Mouse (Mus musculus) brain, embryonic 14.5 days (tissue): Measurements from ENCODE around the gene Ctsd. TPM values are rescaled to one million over a fixed set of nuclear protein-coding genes. Genes with fewer than 3 reads are reported as not detected.
A peak's percentile ranks its signal among the peaks of the same experiment; 100 is the strongest.
"Not testable (repeated sequence)": the region's sequence is repeated elsewhere in the genome, so short reads cannot be mapped to it uniquely, and the experiment has no call there.

Experiments
- DNase-seq: peaks from one replicate; pipeline ENCODE4 v3.0.0-alpha.2; 2011; ENCODE audit warnings: low read depth
- CTCF ChIP-seq: fragments of 200-500 bp; IDR thresholded peaks from 2 replicates; pipeline ENCODE4 v1.5.1; 2012; ENCODE audit warnings: inconsistent platforms, mild to moderate bottlenecking, moderate library complexity, borderline replicate concordance; ENCODE audit not compliant: insufficient read depth, insufficient read length; ENCODE audit errors: extremely low read depth
- POLR2A ChIP-seq: fragments of 200-500 bp; IDR thresholded peaks from 2 replicates; pipeline ENCODE4 v1.6.1; 2012; ENCODE audit warnings: mild to moderate bottlenecking, inconsistent platforms, borderline replicate concordance; ENCODE audit not compliant: poor library complexity, insufficient read depth, insufficient read length, severe bottlenecking; ENCODE audit errors: extremely low read depth
- polyA plus RNA-seq: library from polyadenylated mRNA; depleted of rRNA; stranded (reverse); fragments of >200 nt; gene quantifications from 2 replicates; pipeline ENCODE4 v1.2.3, GENCODE M21; 2012; rRNA removed

Ctsd gene
- polyA plus RNA-seq, 1 experiment: 216 TPM

GRCm38 (mm10) chr7:142341564-142342246, 46.1 kb downstream of the Ctsd start:
- no peak for DNase-seq
- TF ChIP-seq CTCF: no peak
- TF ChIP-seq POLR2A: no peak

GRCm38 (mm10) chr7:142340269-142340970, 47.4 kb downstream of the Ctsd start:
- TF ChIP-seq POLR2A (no peak), CTCF (no peak)
- no peak for DNase-seq

- peak; percentile 53 for DNase-seq
- TF ChIP-seq CTCF: no peak
- TF ChIP-seq POLR2A: no peak
Observed at GRCm38 (mm10) chr7:142335151-142335550, 52.7 kb downstream of the Ctsd start.

GRCm38 (mm10) chr7:142334246-142334645, 53.6 kb downstream of the Ctsd start:
- peak; percentile 95 for DNase-seq
- TF ChIP-seq CTCF (peak; percentile 95), POLR2A (no peak)

GRCm38 (mm10) chr7:142332741-142333140, 55.1 kb downstream of the Ctsd start:
- not testable (repeated sequence) for DNase-seq

- DNase-seq: no peak
- TF ChIP-seq POLR2A (no peak), CTCF (no peak)
Observed at GRCm38 (mm10) chr7:142331281-142331680, 56.6 kb downstream of the Ctsd start.

- no peak for TF ChIP-seq POLR2A
- TF ChIP-seq CTCF: no peak
- no peak for DNase-seq
Observed at GRCm38 (mm10) chr7:142330271-142330724, 57.5 kb downstream of the Ctsd start.

- no peak for TF ChIP-seq POLR2A
- no peak for TF ChIP-seq CTCF
- DNase-seq: no peak
Observed at GRCm38 (mm10) chr7:142328507-142328906, 59.3 kb downstream of the Ctsd start.

- DNase-seq: no peak
- TF ChIP-seq CTCF (no peak), POLR2A (no peak)
Observed at GRCm38 (mm10) chr7:142326714-142327445, 61.0 kb downstream of the Ctsd start.

Other genes starting within 250 kb of the Ctsd start
- 0.06 TPM in 1 of 2 replicates, not detected in the other for gene Gm45337, start 243.4 kb downstream of the Ctsd start, polyA plus RNA-seq
- gene Gm29735, start 230.9 kb downstream of the Ctsd start, polyA plus RNA-seq: not detected in 2 replicates
- gene Gm4553, start 222.3 kb downstream of the Ctsd start, polyA plus RNA-seq: not detected in 2 replicates
- not detected in 2 replicates for gene Krtap5-2, start 212.0 kb downstream of the Ctsd start, polyA plus RNA-seq
- not detected in 2 replicates for gene Gm10153, start 197.6 kb downstream of the Ctsd start, polyA plus RNA-seq
- gene Krtap5-3, start 186.7 kb downstream of the Ctsd start, polyA plus RNA-seq: not detected in 2 replicates
- gene Gm7579, start 176.2 kb downstream of the Ctsd start, polyA plus RNA-seq: not detected in 2 replicates
- not detected in 2 replicates for gene Krtap5-5, start 158.1 kb downstream of the Ctsd start, polyA plus RNA-seq
- not detected in 2 replicates for gene Gm40460, start 147.0 kb downstream of the Ctsd start, polyA plus RNA-seq
- gene Gm2431, start 129.7 kb downstream of the Ctsd start, polyA plus RNA-seq: not detected in 2 replicates
- not detected in 2 replicates for gene Gm4559, start 113.7 kb downstream of the Ctsd start, polyA plus RNA-seq
- gene Krtap5-1, start 90.9 kb downstream of the Ctsd start, polyA plus RNA-seq: not detected in 2 replicates
- gene Krtap5-4, start 84.5 kb downstream of the Ctsd start, polyA plus RNA-seq: not detected in 2 replicates
- 2.8 and 2.9 TPM in 2 replicates for gene Ifitm10, start 14.3 kb downstream of the Ctsd start, polyA plus RNA-seq
- 0.12 and 0.14 TPM in 2 replicates for gene Gm49369, start 5.4 kb downstream of the Ctsd start, polyA plus RNA-seq
- 0.23 and 0.44 TPM in 2 replicates for gene Syt8, start 46.8 kb upstream of the Ctsd start, polyA plus RNA-seq
- gene Tnni2, start 53.8 kb upstream of the Ctsd start, polyA plus RNA-seq: 0.73 and 1.2 TPM in 2 replicates
- 6.2 and 7.6 TPM in 2 replicates for gene Lsp1, start 72.8 kb upstream of the Ctsd start, polyA plus RNA-seq
- gene Tnnt3, start 110.8 kb upstream of the Ctsd start, polyA plus RNA-seq: 0.68 and 1.9 TPM in 2 replicates
- gene Mrpl23, start 144.6 kb upstream of the Ctsd start, polyA plus RNA-seq: 80.2 and 111 TPM in 2 replicates